Mouse (Mus musculus) midbrain, embryonic 10.5 days (tissue): ENCODE results near the gene Net1. TPM values are rescaled to one million over a fixed set of nuclear protein-coding genes. Genes with fewer than 3 reads are reported as not detected.
"Not testable (repeated sequence)": the region's sequence is repeated elsewhere in the genome, so short reads cannot be mapped to it uniquely, and the experiment has no call there.

Source experiments
- DNase-seq: peaks from one replicate; pipeline ENCODE4 v3.0.0-alpha.2; 2017; ENCODE audit warnings: low spot score
- H3K27ac ChIP-seq: fragments of 300-500 bp; sonication (generic); replicated peaks from 2 replicates; pipeline ENCODE4 v1.5.1; 2016; ENCODE audit warnings: mild to moderate bottlenecking
- H3K27me3 ChIP-seq: fragments of 300-500 bp; sonication (generic); 2 replicates; pipeline ENCODE4 v1.6.1; 2016; ENCODE audit warnings: low read depth, mild to moderate bottlenecking; ENCODE audit not compliant: poor library complexity, severe bottlenecking
- H3K36me3 ChIP-seq: fragments of 300-500 bp; sonication (generic); 2 replicates; pipeline ENCODE4 v1.6.1; 2016; ENCODE audit warnings: mild to moderate bottlenecking, moderate library complexity
- H3K4me1 ChIP-seq: fragments of 300-500 bp; sonication (generic); 2 replicates; pipeline ENCODE4 v1.6.1; 2016
- H3K4me3 ChIP-seq: fragments of 300-500 bp; sonication (generic); 2 replicates; pipeline ENCODE4 v1.5.1; 2016; ENCODE audit warnings: mild to moderate bottlenecking, moderate library complexity
- H3K9me3 ChIP-seq: fragments of 300-500 bp; sonication (generic); replicated peaks from 2 replicates; pipeline ENCODE4 v1.6.1; 2016; ENCODE audit warnings: mild to moderate bottlenecking
- WGBS: fragments of 180-500 bp; shearing (Covaris S2); methylation state at CpG from one replicate; pipeline ENCODE4 v1.1.7; 2016; 5-methylcytosine and 5-hydroxymethylcytosine counted together
- microRNA-seq: library from miRNA; unstranded; fragments of <30 nt; microRNA quantifications from one replicate; pipeline ENCODE4, GENCODE M21; 2017
- polyA plus RNA-seq: library from polyadenylated mRNA; unstranded; fragments of >200 nt; fragmentation: Nextera tagmentation; extraction: Ambion mirVana; gene quantifications from 2 replicates; pipeline ENCODE4 v1.2.1, GENCODE M21; 2016

Gene Net1
- polyA plus RNA-seq, 1 experiment from 2014 or later, result 45.7 TPM

DNA sequence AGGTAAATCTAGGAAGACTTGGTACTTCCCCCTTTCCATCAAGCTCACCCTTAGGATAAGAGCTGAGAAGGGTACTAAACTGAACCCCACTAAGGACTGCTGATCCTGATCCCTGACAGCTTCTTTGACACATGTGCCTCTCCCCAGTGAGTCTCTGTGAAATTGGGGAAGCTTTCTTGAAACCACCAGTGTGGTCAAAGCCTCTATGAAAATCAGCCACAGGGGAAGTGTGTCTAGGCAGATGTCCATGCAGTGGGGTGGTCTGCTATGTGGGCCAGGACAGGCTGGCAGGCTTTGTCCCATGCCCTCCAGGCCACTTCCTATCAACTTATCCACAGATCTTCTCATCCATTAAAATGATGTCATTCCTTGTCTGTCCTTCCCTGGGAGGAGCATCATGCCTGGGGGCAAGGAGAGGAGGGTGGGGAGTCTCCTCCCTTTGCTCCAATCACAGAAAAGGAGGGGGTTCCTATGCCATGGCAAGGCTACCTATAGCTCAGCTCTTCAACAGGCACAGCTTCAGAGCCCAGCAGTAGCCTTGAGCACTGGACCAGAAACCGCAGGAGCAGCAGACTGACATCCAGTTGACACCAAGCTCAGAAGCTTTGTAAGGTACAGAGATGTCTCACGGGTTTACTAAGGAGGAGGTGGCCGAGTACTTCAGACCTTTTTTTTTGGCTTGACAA is 64.2 kb downstream of the Net1 start, which contains the start of gene Calm5:
Gene Calm5, plus strand, starts transcription at position 526 of the 686 bp plus-strand sequence.
- WGBS, result 82% methylated on average over 3 of the region's 3 CpGs
- H3K27me3 ChIP-seq, result not testable (repeated sequence)

DNA sequence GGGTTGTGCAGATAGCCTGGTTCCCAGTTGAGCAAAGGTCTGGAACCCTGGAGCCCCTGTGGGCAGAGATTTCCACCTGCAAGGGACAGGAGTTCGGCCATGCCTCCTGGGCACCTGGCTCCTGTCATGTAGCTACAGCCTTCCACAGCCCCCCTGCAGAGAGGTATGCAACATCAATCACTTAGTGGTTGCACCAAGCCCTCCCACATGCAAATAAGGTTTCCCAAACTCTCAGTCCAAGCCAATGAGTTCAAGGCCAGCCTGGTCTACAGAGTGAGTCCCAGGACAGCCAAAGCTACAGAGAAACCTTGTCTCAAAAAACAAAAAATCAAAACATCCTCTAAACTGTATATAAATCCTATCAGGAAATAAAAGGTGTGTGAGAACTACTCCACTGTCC is 67.7 kb downstream of the Net1 start:
- Histone ChIP-seq H3K27ac (no peak overlapping the region), H3K4me3 (no peak overlapping the region), H3K27me3 (no peaks in the 10 kb centered on the region), H3K9me3 (no peaks in the 10 kb centered on the region), H3K36me3 (no peaks in the 10 kb centered on the region), H3K4me1 (no peaks in the 10 kb centered on the region)
- no peak for DNase-seq
- WGBS, result 80% methylated on average over 1 of the region's 1 CpGs

More for the DNA sequence above, 64.2 kb downstream of the Net1 start, which contains the start of gene Calm5:
- H3K9me3 ChIP-seq, H3K36me3 ChIP-seq, H3K27ac ChIP-seq, H3K4me3 ChIP-seq, DNase-seq, H3K4me1 ChIP-seq: not testable (repeated sequence)

DNA sequence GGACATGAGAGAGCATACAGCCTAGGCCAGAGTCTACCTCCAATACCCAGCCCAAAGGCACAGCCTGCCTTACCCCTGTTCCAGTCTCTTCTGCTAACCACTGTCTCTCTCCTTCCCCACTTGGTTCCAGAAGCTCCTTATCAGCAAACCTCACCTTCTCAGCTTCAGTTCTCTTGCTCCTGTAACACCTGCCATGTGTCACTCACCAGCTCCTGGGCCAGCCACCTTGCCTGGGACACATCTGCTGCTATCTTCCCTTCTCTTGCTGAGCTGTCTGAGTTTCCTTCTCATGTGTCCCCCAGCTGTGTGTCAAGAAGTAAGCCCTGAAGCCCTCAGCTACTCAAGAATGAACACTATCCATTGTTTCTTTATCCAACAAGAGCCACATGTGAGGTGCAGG is 77.4 kb downstream of the Net1 start:
- not testable (repeated sequence) for DNase-seq, H3K36me3 ChIP-seq, H3K4me1 ChIP-seq, H3K4me3 ChIP-seq, H3K27ac ChIP-seq, H3K9me3 ChIP-seq, H3K27me3 ChIP-seq

DNA sequence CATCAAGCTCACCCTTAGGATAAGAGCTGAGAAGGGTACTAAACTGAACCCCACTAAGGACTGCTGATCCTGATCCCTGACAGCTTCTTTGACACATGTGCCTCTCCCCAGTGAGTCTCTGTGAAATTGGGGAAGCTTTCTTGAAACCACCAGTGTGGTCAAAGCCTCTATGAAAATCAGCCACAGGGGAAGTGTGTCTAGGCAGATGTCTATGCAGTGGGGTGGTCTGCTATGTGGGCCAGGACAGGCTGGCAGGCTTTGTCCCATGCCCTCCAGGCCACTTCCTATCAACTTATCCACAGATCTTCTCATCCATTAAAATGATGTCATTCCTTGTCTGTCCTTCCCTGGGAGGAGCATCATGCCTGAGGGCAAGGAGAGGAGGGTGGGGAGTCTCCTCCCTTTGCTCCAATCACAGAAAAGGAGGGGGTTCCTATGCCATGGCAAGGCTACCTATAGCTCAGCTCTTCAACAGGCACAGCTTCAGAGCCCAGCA is 80.7 kb downstream of the Net1 start, which contains the start of gene Calm4:
Gene Calm4, plus strand, starts transcription at position 446 of the 496 bp plus-strand sequence.
- not testable (repeated sequence) for H3K4me3 ChIP-seq, H3K9me3 ChIP-seq, DNase-seq, H3K4me1 ChIP-seq, H3K27ac ChIP-seq, H3K36me3 ChIP-seq, H3K27me3 ChIP-seq

DNA sequence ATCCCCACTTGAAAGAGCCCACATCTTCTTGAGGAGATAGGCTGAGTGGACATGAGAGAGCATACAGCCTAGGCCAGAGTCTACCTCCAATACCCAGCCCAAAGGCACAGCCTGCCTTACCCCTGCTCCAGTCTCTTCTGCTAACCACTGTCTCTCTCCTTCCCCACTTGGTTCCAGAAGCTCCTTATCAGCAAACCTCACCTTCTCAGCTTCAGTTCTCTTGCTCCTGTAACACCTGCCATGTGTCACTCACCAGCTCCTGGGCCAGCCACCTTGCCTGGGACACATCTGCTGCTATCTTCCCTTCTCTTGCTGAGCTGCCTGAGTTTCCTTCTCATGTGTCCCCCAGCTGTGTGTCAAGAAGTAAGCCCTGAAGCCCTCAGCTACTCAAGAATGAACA is 84.4 kb downstream of the Net1 start:
- not testable (repeated sequence) for H3K27me3 ChIP-seq, H3K36me3 ChIP-seq

DNA sequence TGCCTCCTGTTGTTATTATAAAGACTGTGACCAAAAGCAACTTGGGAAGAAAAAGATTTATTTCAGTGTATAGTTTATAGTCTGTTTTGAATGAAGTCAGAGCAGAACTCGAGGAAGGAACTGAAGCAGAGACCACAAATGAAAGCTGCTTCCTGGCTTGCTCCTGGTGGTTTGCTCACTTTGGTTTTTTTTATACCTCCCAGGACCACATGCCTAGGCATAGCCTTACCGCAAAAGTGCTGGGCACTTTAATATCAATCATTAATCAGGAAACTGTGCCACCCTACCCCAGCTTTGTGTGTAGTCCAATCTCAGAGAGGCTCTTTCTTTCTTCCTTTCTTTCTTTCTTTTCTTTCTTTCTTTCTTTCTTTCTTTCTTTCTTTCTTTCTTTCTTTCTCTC is 85.6 kb downstream of the Net1 start:
- Histone ChIP-seq H3K27ac (no peak overlapping the region), H3K4me1 (no peaks in the 10 kb centered on the region), H3K36me3 (no peaks in the 10 kb centered on the region), H3K9me3 (no peaks in the 10 kb centered on the region), H3K4me3 (no peak overlapping the region), H3K27me3 (no peaks in the 10 kb centered on the region)
- 70% methylated on average over 2 of the region's 2 CpGs for WGBS
- no peak for DNase-seq

More for the DNA sequence above, 84.4 kb downstream of the Net1 start:
- not testable (repeated sequence) for H3K4me1 ChIP-seq, DNase-seq, H3K9me3 ChIP-seq, H3K27ac ChIP-seq, H3K4me3 ChIP-seq

Small RNA genes lying within 50 kb of the gene (microRNA-seq; reads per million reads assigned to microRNA genes)
- gene Gm22460, result not detected

Other genes with a start within 250 kb of the Net1 start
- not detected in 2 replicates for gene Calml3, start 113.9 kb downstream of the Net1 start, polyA plus RNA-seq
- gene Calm4, start 80.5 kb downstream of the Net1 start, polyA plus RNA-seq, result not detected in 2 replicates
- not detected in 2 replicates for gene Calm5, start 64.0 kb downstream of the Net1 start, polyA plus RNA-seq
- gene Tubal3, start 54 bp upstream of the Net1 start, polyA plus RNA-seq, result not detected in 2 replicates
- not detected in 2 replicates for gene Ucn3, start 27.1 kb upstream of the Net1 start, polyA plus RNA-seq
- 0.15 and 0.33 TPM in 2 replicates for gene Akr1c14, start 130.8 kb upstream of the Net1 start, polyA plus RNA-seq
- not detected in 2 replicates for gene Akr1c18, start 232.4 kb upstream of the Net1 start, polyA plus RNA-seq